Mouse (Mus musculus) forebrain, embryonic 13.5 days (tissue): ENCODE data around the gene Rnase10. TPM values are rescaled to one million over a fixed set of nuclear protein-coding genes. Genes with fewer than 3 reads are reported as not detected.

Source experiments
- ATAC-seq: fragments of 200-750 bp; cut with Nextera tagmentation; 2 replicates; pipeline ENCODE4 v1.8.0; 2017
- H3K27ac ChIP-seq: fragments of 300-500 bp; sonication (generic); 2 replicates; pipeline ENCODE4 v1.5.1; 2015; ENCODE audit warnings: inconsistent platforms, mild to moderate bottlenecking, moderate library complexity
- H3K27me3 ChIP-seq: fragments of 300-500 bp; sonication (generic); 2 replicates; pipeline ENCODE4 v1.6.1; 2015; ENCODE audit warnings: mild to moderate bottlenecking, inconsistent platforms
- H3K36me3 ChIP-seq: fragments of 300-500 bp; sonication (generic); 2 replicates; pipeline ENCODE4 v1.6.1; 2015; ENCODE audit warnings: mild to moderate bottlenecking, inconsistent platforms; ENCODE audit not compliant: poor library complexity, severe bottlenecking
- H3K4me1 ChIP-seq: fragments of 300-500 bp; sonication (generic); 2 replicates; pipeline ENCODE4 v1.6.1; 2015; ENCODE audit warnings: inconsistent platforms
- H3K4me2 ChIP-seq: fragments of 300-500 bp; sonication (generic); 2 replicates; pipeline ENCODE4 v1.6.1; 2015; ENCODE audit warnings: inconsistent platforms, mild to moderate bottlenecking, moderate library complexity
- H3K4me3 ChIP-seq: fragments of 300-500 bp; sonication (generic); 2 replicates; pipeline ENCODE4 v1.5.1; 2015; ENCODE audit warnings: mild to moderate bottlenecking, inconsistent platforms
- H3K9ac ChIP-seq: fragments of 300-500 bp; sonication (generic); 2 replicates; pipeline ENCODE4 v1.6.1; 2015; ENCODE audit warnings: mild to moderate bottlenecking, inconsistent platforms
- H3K9me3 ChIP-seq: fragments of 300-500 bp; sonication (generic); replicated peaks from 2 replicates; pipeline ENCODE4 v1.6.1; 2016; ENCODE audit warnings: inconsistent platforms
- WGBS: fragments of 180-500 bp; shearing (Covaris S2); methylation state at CpG from one replicate; pipeline ENCODE4 v1.1.7; 2015; 5-methylcytosine and 5-hydroxymethylcytosine counted together
- polyA plus RNA-seq: library from polyadenylated mRNA; unstranded; fragments of >200 nt; fragmentation: Nextera tagmentation; extraction: Ambion mirVana; gene quantifications from 2 replicates; pipeline ENCODE4 v1.2.1, GENCODE M21; 2015

Rnase10 gene
- polyA plus RNA-seq, 1 experiment from 2014 or later: not detected

- H3K4me1 ChIP-seq: peaks cover 10% of the 10 kb centered on the region
- peak overlapping the region; percentile 25; the same call in 1 of the 2 replicates for H3K4me2 ChIP-seq
- H3K27me3 ChIP-seq: peaks cover 11% of the 10 kb centered on the region; the same call in 1 of the 2 replicates
- no peaks in the 10 kb centered on the region for H3K9me3 ChIP-seq
- H3K36me3 ChIP-seq: no peaks in the 10 kb centered on the region
- no peak for ATAC-seq
- no peak overlapping the region for H3K27ac ChIP-seq
- H3K4me3 ChIP-seq: no peak overlapping the region
- WGBS: 17% methylated on average over 13 of the region's 13 CpGs
- no peak overlapping the region for H3K9ac ChIP-seq
Measured at GRCm38 (mm10) chr14:51054243-51055237, 47.0 kb downstream of the Rnase10 start.

- H3K4me2 ChIP-seq: no peak within 1 kb of the TSS
- no peaks in the 10 kb centered on the region for H3K9me3 ChIP-seq
- no peak within 1 kb of the TSS for H3K27ac ChIP-seq
- no peak within 1 kb of the TSS for H3K9ac ChIP-seq
- no peaks in the 10 kb centered on the region for H3K36me3 ChIP-seq
- no peak for ATAC-seq
- H3K4me3 ChIP-seq: no peak within 1 kb of the TSS
- 71% methylated on average over 9 of the region's 9 CpGs for WGBS
- H3K27me3 ChIP-seq: peaks cover 20% of the 10 kb centered on the region; the same call in 1 of the 2 replicates
- H3K4me1 ChIP-seq: peaks cover 10% of the 10 kb centered on the region
Measured at GRCm38 (mm10) chr14:51057401-51057831, 49.9 kb downstream of the Rnase10 start, which contains the start of gene Rnase12. Rnase12 (minus strand) TSS chr14:51057661.

Other genes with a start within 250 kb of the Rnase10 start
- gene Ttc5, start 222.2 kb upstream of the Rnase10 start, polyA plus RNA-seq: 128 and 130 TPM in 2 replicates
- gene Ccnb1ip1, start 200.0 kb upstream of the Rnase10 start, polyA plus RNA-seq: not detected in 2 replicates
- 65.0 and 67.2 TPM in 2 replicates for gene Parp2, start 199.9 kb upstream of the Rnase10 start, polyA plus RNA-seq
- gene Tep1, start 137.2 kb upstream of the Rnase10 start, polyA plus RNA-seq: 1.9 and 3.5 TPM in 2 replicates
- gene Klhl33, start 110.2 kb upstream of the Rnase10 start, polyA plus RNA-seq: 0.12 and 0.29 TPM in 2 replicates
- 150 and 164 TPM in 2 replicates for gene Osgep, start 82.9 kb upstream of the Rnase10 start, polyA plus RNA-seq
- 355 and 364 TPM in 2 replicates for gene Apex1, start 82.8 kb upstream of the Rnase10 start, polyA plus RNA-seq
- 73.7 and 76.9 TPM in 2 replicates for gene Pip4p1, start 76.9 kb upstream of the Rnase10 start, polyA plus RNA-seq
- gene Pnp, start 76.7 kb upstream of the Rnase10 start, polyA plus RNA-seq: 33.2 and 35.4 TPM in 2 replicates
- gene Gm49342, start 63.2 kb upstream of the Rnase10 start, polyA plus RNA-seq: not detected in 2 replicates
- gene Pnp2, start 51.8 kb upstream of the Rnase10 start, polyA plus RNA-seq: 0.52 TPM in 1 of 2 replicates, not detected in the other
- gene Rnase9, start 34.1 kb downstream of the Rnase10 start, polyA plus RNA-seq: not detected in 2 replicates
- not detected in 2 replicates for gene Rnase11, start 42.4 kb downstream of the Rnase10 start, polyA plus RNA-seq
- not detected in 2 replicates for gene Rnase12, start 49.9 kb downstream of the Rnase10 start, polyA plus RNA-seq
- gene Olfr750, start 66.7 kb downstream of the Rnase10 start, polyA plus RNA-seq: 0.03 TPM in 1 of 2 replicates, not detected in the other
- 6.7 and 7.0 TPM in 2 replicates for gene Rnase4, start 83.3 kb downstream of the Rnase10 start, polyA plus RNA-seq
- gene Ang, start 83.4 kb downstream of the Rnase10 start, polyA plus RNA-seq: 0.93 and 1.8 TPM in 2 replicates
- not detected in 2 replicates for gene Eddm3b, start 106.7 kb downstream of the Rnase10 start, polyA plus RNA-seq
- gene Rnase6, start 116.2 kb downstream of the Rnase10 start, polyA plus RNA-seq: 0.38 TPM in 1 of 2 replicates, not detected in the other
- 0.24 TPM in 1 of 2 replicates, not detected in the other for gene Rnase1, start 139.0 kb downstream of the Rnase10 start, polyA plus RNA-seq
- not detected in 2 replicates for gene Rnase2b, start 154.5 kb downstream of the Rnase10 start, polyA plus RNA-seq
- not detected in 2 replicates for gene Ang2, start 191.4 kb downstream of the Rnase10 start, polyA plus RNA-seq
- gene Ear14, start 195.6 kb downstream of the Rnase10 start, polyA plus RNA-seq: not detected in 2 replicates
- not detected in 2 replicates for gene Rnase2a, start 248.4 kb downstream of the Rnase10 start, polyA plus RNA-seq